Mouse (Mus musculus): ENCODE measurements at regions not wholly inside any gene's neighbourhood (a gene's known extent, or its start where the extent isn't known, plus 50 kb on each side); places are given as distances from the start of the nearest gene placed in this dataset.

GRCm38 (mm10) chr16:65916831-65917230, 101.8 kb downstream of the Vgll3 start:
- 56% methylated on average over 7 of the region's 7 CpGs for WGBS
- no peak overlapping the region for H3K4me3 ChIP-seq (replicated peaks)
- no peaks in the 10 kb centered on the region for H3K4me1 ChIP-seq
- no peak for ATAC-seq (ENCODE audit: insufficient read depth, low FRiP score, low read depth)
- no peaks in the 10 kb centered on the region for H3K9me3 ChIP-seq
- no peaks in the 10 kb centered on the region for H3K27me3 ChIP-seq (replicated peaks)
- H3K36me3 ChIP-seq: no peaks in the 10 kb centered on the region
- no peak overlapping the region for H3K4me2 ChIP-seq
- H3K9ac ChIP-seq: no peak overlapping the region
- H3K27ac ChIP-seq: no peak overlapping the region

- Histone ChIP-seq H3K9me3 (no peaks in the 10 kb centered on the region), H3K27ac (no peak overlapping the region), H3K4me2 (no peak overlapping the region), H3K4me3 (replicated peaks) (no peak overlapping the region), H3K9ac (no peak overlapping the region), H3K36me3 (no peaks in the 10 kb centered on the region), H3K4me1 (no peaks in the 10 kb centered on the region), H3K27me3 (replicated peaks) (no peaks in the 10 kb centered on the region)
- no peak for ATAC-seq (ENCODE audit: insufficient read depth, low FRiP score, low read depth)
- WGBS: 63% methylated on average over 1 of the region's 1 CpGs
Measured at GRCm38 (mm10) chr16:65925986-65926385, 110.9 kb downstream of the Vgll3 start.

GRCm38 (mm10) chr16:65963829-65964228, 148.8 kb downstream of the Vgll3 start:
- Histone ChIP-seq H3K4me3 (replicated peaks) (no peak overlapping the region), H3K4me2 (no peak overlapping the region), H3K4me1 (no peaks in the 10 kb centered on the region), H3K27ac (no peak overlapping the region), H3K36me3 (no peaks in the 10 kb centered on the region), H3K9me3 (no peaks in the 10 kb centered on the region), H3K9ac (no peak overlapping the region), H3K27me3 (replicated peaks) (no peaks in the 10 kb centered on the region)
- WGBS: 74% methylated on average over 4 of the region's 4 CpGs
- no peak for ATAC-seq (ENCODE audit: insufficient read depth, low FRiP score, low read depth)

DNA sequence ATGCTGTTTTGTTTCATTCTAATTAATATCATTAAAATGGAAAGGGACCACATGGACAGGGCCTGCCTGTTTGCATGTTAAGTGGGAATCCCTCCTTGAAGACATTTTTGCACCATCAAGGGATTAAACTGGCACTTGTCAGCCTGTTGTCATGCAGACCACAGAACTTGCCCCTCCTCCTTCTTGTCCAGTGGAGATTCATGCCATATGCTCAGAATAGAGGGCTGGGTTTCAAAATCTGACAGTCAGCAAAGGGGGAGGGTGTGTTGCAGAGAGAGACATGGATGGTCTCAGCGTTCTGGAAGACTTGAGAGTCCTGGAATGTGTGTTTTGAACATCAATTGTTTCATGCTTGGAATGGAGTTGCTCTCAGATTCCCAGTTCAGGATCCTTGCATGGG, 149.2 kb downstream of the Vgll3 start:
- Histone ChIP-seq H3K36me3 (no peaks in the 10 kb centered on the region), H3K27ac (no peak overlapping the region), H3K4me2 (no peak overlapping the region), H3K4me3 (replicated peaks) (no peak overlapping the region), H3K9me3 (no peaks in the 10 kb centered on the region), H3K27me3 (replicated peaks) (no peaks in the 10 kb centered on the region), H3K9ac (no peak overlapping the region), H3K4me1 (no peaks in the 10 kb centered on the region)
- ATAC-seq (ENCODE audit: insufficient read depth, low FRiP score, low read depth): no peak
- 31% methylated on average over 1 of the region's 1 CpGs for WGBS

GRCm38 (mm10) chr16:65977075-65977474, 162.0 kb downstream of the Vgll3 start:
- ATAC-seq (ENCODE audit: insufficient read depth, low FRiP score, low read depth): no peak
- Histone ChIP-seq H3K9ac (no peak overlapping the region), H3K4me2 (no peak overlapping the region), H3K36me3 (no peaks in the 10 kb centered on the region), H3K4me3 (replicated peaks) (no peak overlapping the region), H3K27ac (no peak overlapping the region), H3K27me3 (replicated peaks) (no peaks in the 10 kb centered on the region), H3K4me1 (no peaks in the 10 kb centered on the region), H3K9me3 (no peaks in the 10 kb centered on the region)
- WGBS: 77% methylated on average over 4 of the region's 4 CpGs

GRCm38 (mm10) chr16:65987186-65987585, 172.1 kb downstream of the Vgll3 start:
- Histone ChIP-seq H3K9ac (no peak overlapping the region), H3K27me3 (replicated peaks) (no peaks in the 10 kb centered on the region), H3K9me3 (no peaks in the 10 kb centered on the region), H3K36me3 (no peaks in the 10 kb centered on the region), H3K4me3 (replicated peaks) (no peak overlapping the region), H3K4me2 (no peak overlapping the region), H3K4me1 (no peaks in the 10 kb centered on the region), H3K27ac (no peak overlapping the region)
- 43% methylated on average over 2 of the region's 2 CpGs for WGBS
- peak; percentile 35; the same call in 1 of the 2 replicates for ATAC-seq (ENCODE audit: insufficient read depth, low FRiP score, low read depth)

- Histone ChIP-seq H3K4me1 (no peaks in the 10 kb centered on the region), H3K4me3 (replicated peaks) (no peak overlapping the region), H3K36me3 (no peaks in the 10 kb centered on the region), H3K27ac (no peak overlapping the region), H3K27me3 (replicated peaks) (no peaks in the 10 kb centered on the region), H3K9ac (no peak overlapping the region), H3K9me3 (no peaks in the 10 kb centered on the region), H3K4me2 (no peak overlapping the region)
- WGBS: 59% methylated on average over 1 of the region's 1 CpGs
- ATAC-seq (ENCODE audit: insufficient read depth, low FRiP score, low read depth): no peak
Measured at GRCm38 (mm10) chr16:65999343-65999742, 184.3 kb downstream of the Vgll3 start.

DNA sequence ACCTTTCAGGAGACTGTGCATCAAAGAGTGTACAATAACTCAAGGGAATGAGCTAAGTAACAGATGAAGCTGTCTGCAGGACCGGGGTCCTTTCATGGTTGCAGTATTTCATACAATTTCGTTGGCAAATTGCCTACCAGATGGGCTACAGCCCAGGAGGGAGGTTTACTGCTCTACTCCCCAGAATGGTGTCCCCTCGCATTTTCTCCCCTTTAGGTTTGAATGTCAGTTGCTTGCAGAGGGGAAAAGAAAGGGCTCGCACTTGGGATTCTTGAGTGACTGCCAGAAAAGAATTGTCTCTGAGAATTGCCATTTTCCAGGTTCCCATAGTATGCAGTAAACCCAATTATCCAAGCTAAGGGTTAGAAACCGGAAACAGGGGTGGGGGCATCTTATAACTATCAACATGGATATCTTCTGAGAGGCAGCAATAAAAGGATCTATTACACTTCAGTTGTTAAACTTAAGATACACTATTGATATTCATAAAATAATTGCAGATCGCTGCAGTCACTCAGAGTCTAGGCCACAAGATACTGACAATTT, 185.7 kb downstream of the Vgll3 start:
- Histone ChIP-seq H3K27me3 (replicated peaks) (no peaks in the 10 kb centered on the region), H3K4me3 (replicated peaks) (no peak overlapping the region), H3K4me1 (no peaks in the 10 kb centered on the region), H3K27ac (no peak overlapping the region), H3K4me2 (no peak overlapping the region), H3K9ac (no peak overlapping the region), H3K36me3 (no peaks in the 10 kb centered on the region), H3K9me3 (no peaks in the 10 kb centered on the region)
- 51% methylated on average over 6 of the region's 6 CpGs for WGBS
- ATAC-seq (ENCODE audit: insufficient read depth, low FRiP score, low read depth): no peak

DNA sequence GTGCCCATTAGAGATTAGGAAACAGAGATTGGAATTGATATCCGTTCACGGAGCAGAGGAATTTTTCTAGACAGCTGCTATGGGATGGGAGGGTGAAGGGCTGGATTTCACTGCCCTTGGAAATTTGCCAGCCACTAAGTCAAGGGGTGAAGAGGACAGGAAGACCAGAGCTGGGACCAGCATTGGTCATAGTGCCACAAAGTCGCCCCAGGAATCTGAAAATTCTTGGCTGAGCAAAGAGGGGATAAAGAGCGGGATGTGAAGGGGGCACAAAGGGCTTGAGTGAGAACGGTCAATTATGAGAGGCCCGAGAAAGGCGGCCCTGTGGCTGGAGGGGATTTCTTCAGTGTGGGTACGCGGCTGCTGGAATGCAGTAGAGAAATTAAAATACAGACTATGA, 189.6 kb downstream of the Vgll3 start:
- ATAC-seq (ENCODE audit: insufficient read depth, low FRiP score, low read depth): no peak
- H3K9me3 ChIP-seq: no peaks in the 10 kb centered on the region
- no peak overlapping the region for H3K27ac ChIP-seq
- no peak overlapping the region for H3K4me2 ChIP-seq
- 54% methylated on average over 9 of the region's 9 CpGs for WGBS
- H3K4me3 ChIP-seq (replicated peaks): no peak overlapping the region
- H3K9ac ChIP-seq: no peak overlapping the region
- no peaks in the 10 kb centered on the region for H3K27me3 ChIP-seq (replicated peaks)
- H3K36me3 ChIP-seq: no peaks in the 10 kb centered on the region
- no peaks in the 10 kb centered on the region for H3K4me1 ChIP-seq

DNA sequence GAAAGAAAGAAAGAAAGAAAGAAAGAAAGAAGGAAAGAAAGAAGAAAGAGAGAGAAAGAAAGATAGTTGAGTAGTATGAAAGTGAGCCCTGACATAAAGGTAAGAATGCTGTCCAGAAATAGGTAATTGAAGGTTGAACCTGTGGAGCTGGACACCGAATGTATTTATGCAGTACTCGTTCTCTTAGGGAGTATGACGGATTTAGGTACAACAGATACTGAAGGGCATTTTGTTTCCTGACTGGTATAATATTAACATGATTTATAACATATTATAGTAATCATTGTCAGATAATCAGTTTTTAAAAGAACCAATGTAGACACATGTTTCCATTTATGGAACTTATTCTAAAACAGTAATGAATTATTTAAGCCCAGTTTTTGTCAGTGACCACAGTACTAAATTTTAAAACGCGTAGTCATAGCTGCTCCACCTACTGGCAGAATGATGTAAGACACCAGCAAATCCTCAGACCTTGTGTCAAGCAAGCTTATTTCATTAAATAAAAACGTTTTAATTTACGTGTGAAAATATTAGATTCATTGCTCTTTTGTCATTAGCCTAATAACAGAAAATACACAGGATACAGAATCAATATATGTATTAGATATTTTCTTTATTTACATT, 191.0 kb downstream of the Vgll3 start:
- H3K4me2 ChIP-seq: no peak overlapping the region
- no peaks in the 10 kb centered on the region for H3K4me1 ChIP-seq
- WGBS: 44% methylated on average over 7 of the region's 7 CpGs
- no peak overlapping the region for H3K4me3 ChIP-seq (replicated peaks)
- H3K9me3 ChIP-seq: no peaks in the 10 kb centered on the region
- H3K36me3 ChIP-seq: no peaks in the 10 kb centered on the region
- ATAC-seq (ENCODE audit: insufficient read depth, low FRiP score, low read depth): no peak
- no peak overlapping the region for H3K27ac ChIP-seq
- no peak overlapping the region for H3K9ac ChIP-seq
- no peaks in the 10 kb centered on the region for H3K27me3 ChIP-seq (replicated peaks)

- no peaks in the 10 kb centered on the region for H3K36me3 ChIP-seq
- H3K27ac ChIP-seq: no peak overlapping the region
- no peak overlapping the region for H3K4me3 ChIP-seq (replicated peaks)
- WGBS: 14% methylated on average over 2 of the region's 2 CpGs
- no peaks in the 10 kb centered on the region for H3K4me1 ChIP-seq
- no peak for ATAC-seq (ENCODE audit: insufficient read depth, low FRiP score, low read depth)
- no peaks in the 10 kb centered on the region for H3K27me3 ChIP-seq (replicated peaks)
- H3K9ac ChIP-seq: no peak overlapping the region
- H3K4me2 ChIP-seq: no peak overlapping the region
- no peaks in the 10 kb centered on the region for H3K9me3 ChIP-seq
Measured at GRCm38 (mm10) chr16:66013608-66014007, 198.6 kb downstream of the Vgll3 start.

DNA sequence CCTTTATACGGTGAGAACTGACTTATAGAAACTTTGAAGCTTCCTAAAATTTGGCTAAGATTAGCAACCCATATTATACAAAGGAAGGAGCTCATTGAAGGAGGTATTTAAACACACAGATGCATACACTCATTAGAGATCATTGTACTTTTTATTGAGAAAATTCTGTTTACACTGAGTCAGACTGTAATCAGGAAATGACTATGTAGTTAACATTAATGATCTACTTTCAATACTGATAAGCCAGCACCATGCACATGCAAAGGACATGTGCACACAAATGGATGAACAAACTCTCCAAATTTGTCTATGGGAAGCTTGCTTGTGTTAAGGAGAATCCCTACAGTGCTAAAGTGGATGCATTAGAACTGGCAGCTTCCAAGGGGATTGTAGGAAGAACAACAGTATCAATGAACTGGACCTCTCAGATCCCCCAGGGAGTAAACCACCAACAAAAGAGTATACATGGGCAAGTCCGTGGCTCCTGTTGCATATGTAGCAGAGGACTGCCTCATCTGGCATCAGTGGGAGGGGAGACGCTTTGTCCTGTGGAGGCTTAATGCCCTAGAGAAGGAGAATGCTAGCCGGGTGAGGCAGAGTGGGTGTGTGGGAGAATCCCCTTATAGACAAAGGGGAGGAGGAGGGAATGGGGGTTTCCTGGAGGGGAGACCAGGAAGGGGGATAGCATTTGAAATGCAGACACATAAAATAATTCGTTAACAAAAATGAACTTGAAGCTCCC, 200.0 kb downstream of the Vgll3 start:
- Histone ChIP-seq H3K9ac (no peak overlapping the region), H3K9me3 (no peaks in the 10 kb centered on the region), H3K4me3 (replicated peaks) (no peak overlapping the region), H3K4me2 (no peak overlapping the region), H3K36me3 (no peaks in the 10 kb centered on the region), H3K27me3 (replicated peaks) (no peaks in the 10 kb centered on the region), H3K4me1 (no peaks in the 10 kb centered on the region), H3K27ac (no peak overlapping the region)
- ATAC-seq (ENCODE audit: insufficient read depth, low FRiP score, low read depth): no peak
- 54% methylated on average over 5 of the region's 5 CpGs for WGBS
